In the genomic region with DNA sequence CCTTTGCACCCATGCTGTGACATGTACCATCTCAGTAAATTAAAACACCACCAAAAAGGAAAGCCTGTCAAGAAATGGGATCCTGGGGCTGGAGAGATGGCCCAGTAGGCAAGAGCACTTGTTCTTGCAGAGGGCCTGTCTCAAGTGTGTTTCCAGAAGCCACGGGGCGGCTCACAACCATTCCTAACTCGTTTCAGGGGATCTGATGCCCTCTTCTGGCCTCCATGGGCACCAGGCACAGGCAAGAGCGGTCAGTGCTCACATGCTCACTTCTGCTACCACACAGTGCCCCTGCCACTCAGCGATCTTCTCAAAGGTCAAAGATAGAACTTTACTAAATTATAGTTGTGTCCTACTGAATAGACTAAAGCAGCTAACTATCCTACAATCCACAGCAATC, we compare ENCODE assay signal across 9 mouse cellular contexts. TPM values are rescaled to one million over a fixed set of nuclear protein-coding genes. Genes with fewer than 3 reads are reported as not detected.
A peak's percentile ranks its signal among the peaks of the same experiment; 100 is the strongest.
DNase-seq lines count a peak whose midpoint lies in the region; ATAC-seq lines count a peak whose summit lies in the region.
"Had no signal": no experiment of that assay in that cellular context is flagged by ENCODE, and none has a peak within 500 bp of the region (broad histone marks: within the 10 kb centered on the region; RNA-seq: fewer than 3 reads in every experiment).

No protein-coding gene starts in this region.

- H3K27ac ChIP-seq in lung, embryonic 16.5 days (ENCODE audit: low read length) = no peak overlapping the region
- H3K27ac ChIP-seq: midbrain, embryonic 12.5 days had no signal

- no peak overlapping the region for H3K9ac ChIP-seq in lung, embryonic 16.5 days (ENCODE audit: low read length)
- H3K9ac ChIP-seq: midbrain, embryonic 12.5 days had no signal

- H3K4me3 ChIP-seq in lung, embryonic 16.5 days (ENCODE audit: low read length) = no peak overlapping the region
- H3K4me3 ChIP-seq: midbrain, embryonic 12.5 days had no signal

- peak; percentile 59 to 72; a peak in 3 of 4 replicates for ATAC-seq in hematopoietic stem cell, adult 5-6 weeks (replicated peaks in 1 of 2; ENCODE audit: insufficient read depth in 1 of 2, low FRiP score in 2 of 2, low TSS enrichment in 1 of 2, low read depth in 1 of 2, poor library complexity in 2 of 2, severe bottlenecking in 2 of 2)
- peak; percentile 52; the same call in 1 of the 2 replicates for ATAC-seq in lung, embryonic 16.5 days (ENCODE audit: low read depth)

- no peaks in the 10 kb centered on the region for H3K4me1 ChIP-seq in lung, embryonic 16.5 days (replicated peaks; ENCODE audit: control insufficient read depth, insufficient read depth, low read length)
- H3K4me1 ChIP-seq: midbrain, embryonic 12.5 days had no signal

- no peak overlapping the region for H3K4me2 ChIP-seq in lung, embryonic 16.5 days (ENCODE audit: low read depth, low read length)
- H3K4me2 ChIP-seq: midbrain, embryonic 12.5 days had no signal

- WGBS in lung, embryonic 16.5 days = 40% methylated on average over 5 of the region's 5 CpGs

- DNase-seq in adrenal gland, adult (ENCODE audit: inconsistent age in 2 of 2, low spot score in 1 of 2) = peak; percentile 50 to 81
- no peak for DNase-seq in adrenal gland, postnatal 4 days (ENCODE audit: low spot score in 2 of 2)
- peak; percentile 19 to 22 for DNase-seq in right cerebral cortex, adult 2 months (ENCODE audit: low spot score in 2 of 2)
- DNase-seq in right cerebral cortex, postnatal 36 days (ENCODE audit: low spot score in 2 of 2) = no peak
- peak; percentile 58 for DNase-seq in embryo, embryonic 10 days (ENCODE audit: low spot score)
- DNase-seq in testis, postnatal 10 days (ENCODE audit: low spot score) = peak; percentile 59

- H3K9me3 ChIP-seq in lung, embryonic 16.5 days (ENCODE audit: control insufficient read depth, low read length) = no peaks in the 10 kb centered on the region
- H3K9me3 ChIP-seq: midbrain, embryonic 12.5 days had no signal

- H3K36me3 ChIP-seq in lung, embryonic 16.5 days (ENCODE audit: control insufficient read depth, insufficient read depth, low read length) = no peaks in the 10 kb centered on the region; the same call in 1 of the 2 replicates

- no peaks in the 10 kb centered on the region for H3K27me3 ChIP-seq in lung, embryonic 16.5 days (ENCODE audit: control insufficient read depth, insufficient read depth, low read depth, low read length)
- H3K27me3 ChIP-seq: midbrain, embryonic 12.5 days had no signal

RNA-seq across cellular contexts. Expression of gene Ubqln1, which starts 17.2 kb away (rescaled TPM):
- total RNA-seq in adrenal gland, postnatal 4 days (2021) = 10 to 100 TPM; 91.1 to 93.4 TPM
- total RNA-seq in hematopoietic stem cell, adult 5-6 weeks (2017) = 64.4 and 66.5 TPM in 2 replicates
- 81.0 and 87.8 TPM in 2 replicates for polyA plus RNA-seq in lung, embryonic 16.5 days (2015; fragmentation: Nextera tagmentation; extraction: Ambion mirVana)

RNA-seq across cellular contexts. Expression of gene Gkap1, which starts 42.9 kb away (rescaled TPM):
- total RNA-seq in adrenal gland, postnatal 4 days (2021) = 10 to 100 TPM; 47.2 to 49.7 TPM
- 44.8 and 48.2 TPM in 2 replicates for total RNA-seq in hematopoietic stem cell, adult 5-6 weeks (2017)
- polyA plus RNA-seq in lung, embryonic 16.5 days (2015; fragmentation: Nextera tagmentation; extraction: Ambion mirVana) = 16.5 and 19.8 TPM in 2 replicates

Comparison
In these comparisons a context has a peak if more than half of its experiments do, and no peak if none do; other contexts are left out.
1. DNase-seq: peak in adrenal gland, adult (2 of 2), right cerebral cortex, adult 2 months (2 of 2), embryo, embryonic 10 days (single experiment) and testis, postnatal 10 days (single experiment); none in adrenal gland, postnatal 4 days (0 of 2) and right cerebral cortex, postnatal 36 days (0 of 2).